Mouse (Mus musculus) bone marrow, adult 2 months (tissue): ENCODE results near the gene Mrpl42.

Experiments used
- CTCF ChIP-seq: fragments of 200-500 bp; IDR thresholded peaks from 2 replicates; pipeline ENCODE4 v1.5.1; 2011; ENCODE audit warnings: low read length, control low read depth; ENCODE audit not compliant: control insufficient read depth, insufficient read depth
- POLR2A ChIP-seq: fragments of 200-500 bp; IDR thresholded peaks from 2 replicates; pipeline ENCODE4 v1.6.1; 2011; ENCODE audit warnings: low read depth, mild to moderate bottlenecking, control low read depth, low read length, borderline replicate concordance; ENCODE audit not compliant: control insufficient read depth

GRCm38 (mm10) chr10:95543377-95543776, 41.6 kb upstream of the Mrpl42 start:
- TF ChIP-seq POLR2A (no peak), CTCF (no peak)
